In the genomic region with DNA sequence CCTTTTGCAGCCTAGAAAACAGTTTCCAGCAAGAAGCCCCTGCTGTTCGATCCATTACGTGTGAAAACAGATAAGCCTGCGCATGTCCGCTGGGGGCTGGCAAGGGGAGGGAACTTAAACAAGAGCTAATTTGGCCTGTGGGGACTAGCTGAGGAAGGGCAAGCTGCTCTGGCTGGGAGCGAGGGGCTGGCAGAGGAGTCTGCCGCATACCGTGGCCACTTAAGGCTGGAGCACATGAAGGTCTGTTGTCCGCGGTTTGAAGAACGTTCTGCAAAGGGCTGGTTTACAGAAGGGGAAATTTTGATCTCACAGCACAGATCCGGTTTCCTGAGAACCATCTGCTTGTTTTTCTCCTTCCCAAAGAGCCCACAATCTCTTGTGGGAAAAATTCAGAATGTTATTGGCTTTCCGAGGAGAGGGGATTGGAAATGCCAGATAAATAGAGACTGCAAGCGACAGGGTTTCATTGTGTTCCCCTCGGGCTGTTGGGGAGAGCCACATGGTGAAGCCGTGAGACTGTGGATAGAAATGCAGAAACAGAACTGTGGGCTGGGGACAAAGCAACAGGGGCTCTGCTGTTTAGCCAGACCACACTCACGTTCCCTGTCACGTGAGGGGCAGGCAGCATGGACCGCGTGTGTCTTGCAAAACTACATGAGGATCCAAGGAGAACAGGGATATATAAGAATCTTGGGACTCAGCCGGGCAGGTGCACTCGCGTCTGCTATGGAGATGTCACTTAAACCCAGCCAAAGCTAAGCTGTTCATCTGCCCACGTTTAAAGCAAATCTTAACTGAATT, we compare ENCODE assay signal across 7 mouse cellular contexts. TPM values are rescaled to one million over a fixed set of nuclear protein-coding genes. Genes with fewer than 3 reads are reported as not detected.
DNase-seq lines count a peak whose midpoint lies in the region; ATAC-seq lines count a peak whose summit lies in the region.

No protein-coding gene starts in this region.

- ATAC-seq in megakaryocyte, adult 5-6 weeks (ENCODE audit: poor library complexity, severe bottlenecking), result no peak
- ATAC-seq in hindbrain, embryonic 12.5 days (ENCODE audit: low FRiP score), result no peak
- no peak for ATAC-seq in limb, embryonic 11.5 days (ENCODE audit: insufficient number of reproducible peaks, low FRiP score, low TSS enrichment, low read depth)
- ATAC-seq in neural tube, embryonic 13.5 days (ENCODE audit: low read depth), result 0 out of 2 replicates have a peak, but pooled peaks have one; percentile 47

- peaks cover 66% of the 10 kb centered on the region for H3K27me3 ChIP-seq in megakaryocyte, embryonic 14.5 days (replicated peaks)
- H3K27me3 ChIP-seq in hindbrain, embryonic 12.5 days, result peaks cover 13% of the 10 kb centered on the region
- no peaks in the 10 kb centered on the region for H3K27me3 ChIP-seq in limb, embryonic 11.5 days (ENCODE audit: control insufficient read depth, insufficient read depth, low read length)
- H3K27me3 ChIP-seq in neural tube, embryonic 13.5 days, result no peaks in the 10 kb centered on the region

- H3K9me3 ChIP-seq in megakaryocyte, embryonic 14.5 days, result no peaks in the 10 kb centered on the region
- H3K9me3 ChIP-seq in hindbrain, embryonic 12.5 days (replicated peaks), result no peaks in the 10 kb centered on the region
- no peaks in the 10 kb centered on the region for H3K9me3 ChIP-seq in limb, embryonic 11.5 days (ENCODE audit: control insufficient read depth, low read length)
- no peaks in the 10 kb centered on the region for H3K9me3 ChIP-seq in neural tube, embryonic 13.5 days

- peak; percentile 53 for DNase-seq in fibroblast of lung, adult 2 months (ENCODE audit: low read depth)
- DNase-seq in limb, embryonic 11.5 days (ENCODE audit: low spot score), result peak; percentile 56
- DNase-seq in urinary bladder, adult 18-20 months (ENCODE audit: low spot score in 2 of 2), result no peak

- WGBS in hindbrain, embryonic 12.5 days, result 27% methylated on average over 23 of the region's 23 CpGs
- WGBS in limb, embryonic 11.5 days, result 30% methylated on average over 23 of the region's 23 CpGs
- 27% methylated on average over 23 of the region's 23 CpGs for WGBS in neural tube, embryonic 13.5 days

- H3K4me1 ChIP-seq in megakaryocyte, embryonic 14.5 days, result peaks cover 22% of the 10 kb centered on the region
- H3K4me1 ChIP-seq in hindbrain, embryonic 12.5 days, result peaks cover 17% of the 10 kb centered on the region
- peaks cover 14% of the 10 kb centered on the region for H3K4me1 ChIP-seq in limb, embryonic 11.5 days (ENCODE audit: control insufficient read depth, insufficient read depth, low read length)
- peaks cover 40% of the 10 kb centered on the region for H3K4me1 ChIP-seq in neural tube, embryonic 13.5 days (replicated peaks)

- H3K36me3 ChIP-seq in megakaryocyte, embryonic 14.5 days (replicated peaks; ENCODE audit: low read length), result no peaks in the 10 kb centered on the region
- H3K36me3 ChIP-seq in hindbrain, embryonic 12.5 days, result no peaks in the 10 kb centered on the region
- no peaks in the 10 kb centered on the region for H3K36me3 ChIP-seq in limb, embryonic 11.5 days (ENCODE audit: control insufficient read depth, insufficient read depth, low read length)
- H3K36me3 ChIP-seq in neural tube, embryonic 13.5 days, result no peaks in the 10 kb centered on the region

- H3K9ac ChIP-seq in hindbrain, embryonic 12.5 days, result peak overlapping the region; percentile 38
- peak overlapping the region; percentile 41 for H3K9ac ChIP-seq in limb, embryonic 11.5 days (ENCODE audit: low read length)
- peak overlapping the region; percentile 59 for H3K9ac ChIP-seq in neural tube, embryonic 13.5 days

- H3K4me3 ChIP-seq in megakaryocyte, embryonic 14.5 days (replicated peaks), result peak overlapping the region; percentile 62
- no peak overlapping the region; the same call in 1 of the 2 replicates for H3K4me3 ChIP-seq in hindbrain, embryonic 12.5 days
- no peak overlapping the region for H3K4me3 ChIP-seq in limb, embryonic 11.5 days (ENCODE audit: low read depth, low read length)
- peak overlapping the region; percentile 9; the same call in 1 of the 2 replicates for H3K4me3 ChIP-seq in neural tube, embryonic 13.5 days

- H3K4me2 ChIP-seq in hindbrain, embryonic 12.5 days (replicated peaks), result peak overlapping the region; percentile 45
- peak overlapping the region; percentile 31 for H3K4me2 ChIP-seq in limb, embryonic 11.5 days (ENCODE audit: low read depth, severe bottlenecking)
- peak overlapping the region; percentile 41 for H3K4me2 ChIP-seq in neural tube, embryonic 13.5 days

- peak overlapping the region; percentile 2; the same call in 1 of the 2 replicates for H3K27ac ChIP-seq in hindbrain, embryonic 12.5 days
- no peak overlapping the region for H3K27ac ChIP-seq in limb, embryonic 11.5 days (replicated peaks; ENCODE audit: low read depth, low read length)
- peak overlapping the region; percentile 59 for H3K27ac ChIP-seq in neural tube, embryonic 13.5 days (replicated peaks)

RNA-seq across cellular contexts. Expression of gene Cd2, which starts 12.7 kb away (rescaled TPM):
- polyA plus RNA-seq in megakaryocyte, embryonic 14.5 days (2012; ENCODE audit: insufficient read depth, low replicate concordance), result 0.16 TPM in 1 of 2 replicates, not detected in the other
- 3.1 and 3.2 TPM in 2 replicates for total RNA-seq in megakaryocyte, adult 5-6 weeks (2015)
- 6.6 and 7.3 TPM in 2 replicates for total RNA-seq in megakaryocyte, adult 5-6 weeks (2017)
- not detected in 2 replicates for polyA plus RNA-seq in hindbrain, embryonic 12.5 days (2016; fragmentation: Nextera tagmentation; extraction: Ambion mirVana)
- polyA plus RNA-seq in limb, embryonic 11.5 days (2014; fragmentation: Nextera tagmentation; extraction: Ambion mirVana), result not detected in 2 replicates
- 0.28 TPM in 1 of 2 replicates, not detected in the other for polyA plus RNA-seq in neural tube, embryonic 13.5 days (2015; fragmentation: Nextera tagmentation; extraction: Ambion mirVana)

Comparison
In these comparisons a context has a peak if more than half of its experiments do, and no peak if none do; other contexts are left out.
1. H3K4me3 ChIP-seq: peak in megakaryocyte, embryonic 14.5 days (single experiment) and neural tube, embryonic 13.5 days (single experiment); none in hindbrain, embryonic 12.5 days (single experiment) and limb, embryonic 11.5 days (single experiment).
2. DNase-seq: peak in fibroblast of lung, adult 2 months (single experiment) and limb, embryonic 11.5 days (single experiment); none in urinary bladder, adult 18-20 months (0 of 2).
3. Peak in every context shown above with its lines, with median percentiles within 50 percentile points of each other: H3K4me2 ChIP-seq and H3K9ac ChIP-seq.